Mouse (Mus musculus) embryonic fibroblast, embryonic 13.5 days (primary cell): ENCODE data around the gene Sypl. TPM values are rescaled to one million over a fixed set of nuclear protein-coding genes. Genes with fewer than 3 reads are reported as not detected.
"Not testable (repeated sequence)": the region's sequence is repeated elsewhere in the genome, so short reads cannot be mapped to it uniquely, and the experiment has no call there.

Source experiments
- H3K27ac ChIP-seq: 2 replicates; pipeline ENCODE4 v1.5.1; 2012; ENCODE audit warnings: low read length, control low read depth, inconsistent platforms; ENCODE audit not compliant: insufficient read depth
- H3K4me1 ChIP-seq: 2 replicates; pipeline ENCODE4 v1.6.1; 2011; ENCODE audit warnings: low read length; ENCODE audit not compliant: control insufficient read depth, insufficient read depth
- H3K4me3 ChIP-seq: 2 replicates; pipeline ENCODE4 v1.5.1; 2011; ENCODE audit warnings: mild to moderate bottlenecking, control low read depth, low read length; ENCODE audit not compliant: insufficient read depth
- CTCF ChIP-seq: IDR thresholded peaks from 2 replicates; pipeline ENCODE4 v1.5.1; 2011; ENCODE audit warnings: mild to moderate bottlenecking, control low read depth, low read length, moderate library complexity, borderline replicate concordance; ENCODE audit not compliant: insufficient read depth
- POLR2A ChIP-seq: IDR thresholded peaks from 2 replicates; pipeline ENCODE4 v1.6.1; 2011; ENCODE audit warnings: low read depth, mild to moderate bottlenecking, control low read depth, low read length, moderate library complexity
- polyA plus RNA-seq: library from polyadenylated mRNA; stranded (reverse); fragments of >200 nt; gene quantifications from 2 replicates; pipeline ENCODE4 v1.2.4, GENCODE M21; 2011; ENCODE audit warnings: low read depth; ENCODE audit not compliant: missing spikeins, insufficient read length

Sypl gene
- polyA plus RNA-seq, 1 experiment = 125 TPM

DNA sequence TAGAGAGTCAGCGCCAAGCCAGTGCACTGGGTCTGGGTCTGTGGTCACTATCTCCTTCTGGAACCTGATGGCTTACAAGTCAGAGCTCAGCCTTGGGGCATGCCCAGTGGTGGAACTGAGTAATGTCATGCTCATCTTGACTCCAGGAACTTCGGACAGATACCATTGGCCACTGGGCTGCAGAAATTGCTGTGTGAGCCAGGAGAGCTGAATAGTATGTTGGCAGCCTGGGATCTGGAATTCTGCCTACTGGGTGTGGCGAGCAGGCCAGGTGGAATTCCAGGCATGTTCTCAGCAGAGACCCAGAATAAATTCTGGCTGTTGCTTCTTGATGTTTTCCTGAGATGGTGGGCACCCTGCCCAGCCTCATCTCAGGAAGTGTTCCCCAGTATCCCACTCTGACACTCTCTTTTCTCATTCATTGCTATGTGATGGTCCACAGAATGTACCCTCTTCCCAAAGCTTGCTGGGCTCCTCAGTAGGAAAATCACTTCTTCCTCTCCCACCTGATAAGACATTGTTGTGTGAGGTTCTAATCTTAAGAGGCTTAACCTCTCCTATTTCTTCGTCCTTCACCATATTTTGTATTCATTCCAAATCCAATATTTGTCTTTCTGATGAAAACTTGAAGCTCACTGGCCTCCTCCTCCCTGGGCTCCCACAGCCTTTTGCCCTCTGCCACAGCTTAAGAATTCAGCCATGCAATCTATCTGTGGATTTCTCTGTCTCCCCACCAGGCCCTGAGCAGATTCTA is 41.6 kb downstream of the Sypl start:
- Histone ChIP-seq H3K27ac (no peak overlapping the region), H3K4me1 (no peaks in the 10 kb centered on the region), H3K4me3 (no peak overlapping the region)
- TF ChIP-seq CTCF (no peak), POLR2A (no peak)

DNA sequence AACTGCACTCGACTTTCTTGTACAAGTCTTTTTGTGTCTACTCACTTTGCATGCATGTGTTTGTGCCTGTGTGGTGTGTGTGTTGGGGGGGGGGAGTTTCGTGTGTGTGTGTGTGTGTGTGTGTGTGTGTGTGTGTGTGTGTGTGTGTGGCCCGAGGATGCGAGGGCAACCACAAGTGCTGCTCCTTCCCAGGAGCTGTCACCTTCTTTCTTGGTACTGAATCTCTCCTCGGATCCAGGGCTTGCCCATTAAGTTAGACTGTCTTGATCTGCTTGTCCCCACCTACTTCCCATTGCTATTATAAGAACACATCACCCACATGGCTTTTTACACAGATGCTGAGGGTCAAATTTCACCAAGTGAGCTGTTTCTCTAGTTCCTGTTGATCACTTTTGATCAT is 45.1 kb downstream of the Sypl start:
- Histone ChIP-seq H3K4me3 (no peak overlapping the region), H3K4me1 (no peaks in the 10 kb centered on the region), H3K27ac (no peak overlapping the region)
- no peak for TF ChIP-seq CTCF
- TF ChIP-seq POLR2A = no peak

DNA sequence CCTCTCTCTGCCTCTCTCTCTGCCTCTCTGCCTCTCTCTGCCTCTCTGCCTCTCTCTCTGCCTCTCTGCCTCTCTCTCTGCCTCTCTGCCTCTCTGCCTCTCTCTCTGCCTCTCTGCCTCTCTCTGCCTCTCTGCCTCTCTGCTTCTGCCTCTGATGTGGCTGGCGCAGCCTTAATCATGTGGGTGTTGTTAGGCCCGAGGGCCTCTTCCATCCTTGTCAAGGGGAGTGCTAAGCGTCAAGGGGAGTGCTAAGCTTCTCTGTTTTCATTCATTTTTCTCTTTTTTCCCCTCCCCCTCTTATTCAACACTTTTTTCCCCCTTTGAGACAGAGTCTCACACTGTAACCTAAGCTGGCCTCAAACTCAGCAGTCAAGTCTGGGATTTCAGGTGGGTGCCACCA is 46.1 kb downstream of the Sypl start:
- not testable (repeated sequence) for H3K4me1 ChIP-seq, H3K27ac ChIP-seq, H3K4me3 ChIP-seq

DNA sequence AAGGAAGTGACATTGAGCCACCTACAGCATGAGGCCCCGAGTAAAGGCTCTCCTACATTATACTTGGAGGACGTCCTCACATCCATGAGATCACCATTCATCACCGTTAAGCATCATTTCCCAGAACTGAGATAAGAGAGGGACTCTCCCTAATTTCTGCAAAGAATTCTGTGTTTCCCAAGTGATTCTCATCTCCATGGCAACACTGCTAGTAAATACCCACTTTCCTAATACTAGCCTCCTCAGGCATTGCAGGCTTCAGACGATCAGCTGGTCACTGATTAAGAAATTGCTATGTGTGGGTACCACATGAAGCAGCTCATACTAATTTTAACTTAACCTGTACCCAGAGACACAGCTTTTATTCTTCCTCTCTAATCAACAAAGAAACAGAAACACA is 46.7 kb downstream of the Sypl start:
- no peak overlapping the region for H3K27ac ChIP-seq
- no peak overlapping the region for H3K4me3 ChIP-seq
- TF ChIP-seq CTCF (no peak), POLR2A (no peak)
- H3K4me1 ChIP-seq = no peaks in the 10 kb centered on the region

DNA sequence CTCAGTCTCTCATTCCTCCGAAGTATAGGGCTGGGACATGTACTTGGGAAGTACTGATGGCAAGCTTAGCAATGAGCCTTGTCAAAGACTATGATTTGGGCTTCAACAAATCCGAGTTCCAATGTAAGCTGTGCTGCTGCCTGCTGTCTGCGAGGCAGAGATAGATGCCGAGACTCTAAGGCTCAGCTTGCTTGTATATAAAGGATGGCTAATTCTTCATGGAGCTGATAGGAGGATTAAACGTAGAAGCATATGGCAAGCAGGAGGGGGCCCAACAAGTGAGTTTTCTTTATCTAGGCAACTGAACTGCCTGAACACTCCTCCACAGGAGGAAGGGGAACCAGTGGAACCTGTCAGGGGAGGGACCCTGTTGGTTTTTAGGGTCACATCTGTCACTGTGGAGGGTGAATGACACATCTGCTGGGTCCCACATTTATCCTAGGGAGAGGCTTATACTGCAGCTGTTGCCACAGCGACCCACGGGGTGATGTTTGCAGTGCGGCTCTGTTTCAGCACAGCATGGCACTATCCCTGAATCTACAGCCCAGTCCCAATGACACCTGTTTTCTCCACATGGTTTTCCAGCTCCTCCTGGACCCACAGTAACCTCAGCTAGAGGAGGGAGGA is 49.8 kb downstream of the Sypl start:
- no peak overlapping the region for H3K27ac ChIP-seq
- no peak for TF ChIP-seq POLR2A
- no peak for TF ChIP-seq CTCF
- H3K4me3 ChIP-seq = no peak overlapping the region
- H3K4me1 ChIP-seq = no peaks in the 10 kb centered on the region

DNA sequence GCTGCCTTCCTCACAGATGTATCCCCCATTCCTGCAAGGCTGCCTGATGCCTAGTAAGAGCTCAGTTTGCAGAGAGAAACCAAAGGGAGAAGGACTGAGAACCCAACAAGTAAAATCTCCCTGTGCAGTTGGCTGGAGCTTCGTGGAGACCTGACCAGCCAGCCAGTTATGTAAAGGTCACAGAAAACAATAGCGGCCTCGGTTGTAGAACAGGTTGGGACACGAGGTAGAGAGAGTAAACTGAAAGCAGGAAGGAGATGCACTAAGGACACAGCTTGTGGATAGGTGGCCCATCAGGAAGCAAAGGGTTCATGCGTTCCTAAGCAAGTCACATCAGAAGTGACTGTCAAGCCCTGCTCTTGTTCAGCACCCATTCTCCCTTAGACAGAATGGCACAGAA is 52.2 kb downstream of the Sypl start:
- Histone ChIP-seq H3K4me3 (no peak overlapping the region), H3K27ac (no peak overlapping the region), H3K4me1 (no peaks in the 10 kb centered on the region)
- TF ChIP-seq POLR2A (no peak), CTCF (no peak)

DNA sequence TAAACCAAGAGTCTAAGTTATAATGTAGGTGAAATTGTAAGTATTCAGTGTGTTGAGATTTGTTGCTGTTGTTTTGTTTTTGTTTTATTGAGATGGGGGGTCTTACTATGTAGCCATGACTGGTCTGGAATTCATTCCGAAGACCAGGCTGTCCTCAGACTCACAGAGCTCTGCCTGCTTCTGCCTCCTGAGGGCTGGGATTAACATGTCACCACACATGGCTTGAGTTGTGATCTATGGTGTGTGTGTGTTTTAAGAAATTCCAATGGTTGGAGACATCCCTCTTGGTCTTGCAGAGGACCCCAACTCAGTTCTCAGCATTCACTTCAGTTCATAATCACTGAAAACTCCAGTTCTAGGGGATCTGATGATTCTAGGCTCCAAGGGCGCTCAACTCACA is 53.5 kb downstream of the Sypl start:
- Histone ChIP-seq H3K4me1 (no peaks in the 10 kb centered on the region), H3K4me3 (no peak overlapping the region), H3K27ac (no peak overlapping the region)
- TF ChIP-seq POLR2A = no peak
- no peak for TF ChIP-seq CTCF

DNA sequence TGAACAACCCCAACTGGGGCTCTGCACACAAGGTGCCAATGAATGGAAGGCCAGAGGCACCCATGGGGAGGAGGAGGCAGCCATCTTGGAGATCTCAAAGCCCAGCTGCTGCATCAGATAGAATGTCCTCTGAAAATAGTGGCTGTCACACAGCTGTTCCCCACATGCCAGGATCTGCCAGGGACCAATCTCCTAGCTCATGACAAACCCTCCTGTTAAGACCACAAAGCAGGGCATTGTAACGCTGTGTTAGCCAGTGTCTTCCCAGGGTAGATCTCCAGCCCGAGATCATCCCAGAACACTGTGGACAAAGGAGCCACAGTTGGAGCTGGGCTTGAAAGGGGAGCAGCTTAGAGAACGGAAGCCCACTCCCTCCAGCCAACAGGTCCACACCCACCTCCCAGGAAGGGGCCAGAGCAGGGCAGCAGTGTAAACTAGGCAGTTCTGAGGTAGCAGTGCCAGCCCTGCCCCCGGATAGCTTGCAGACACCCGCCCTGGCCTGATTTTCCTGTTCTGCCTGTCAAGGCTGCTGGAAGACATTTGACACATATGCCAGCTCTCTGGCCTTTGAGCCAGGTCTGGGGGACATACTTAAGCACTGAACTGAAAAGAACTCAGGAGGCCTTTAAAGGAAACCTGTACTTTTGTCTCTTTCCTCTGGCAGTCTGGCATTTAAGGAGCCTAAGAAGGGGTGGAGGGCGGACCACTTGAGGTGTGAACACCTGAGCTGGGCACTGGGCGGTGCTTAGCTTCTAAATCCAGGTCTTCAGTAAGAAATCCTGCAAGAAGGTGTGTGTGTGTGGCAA is 54.8 kb downstream of the Sypl start:
- Histone ChIP-seq H3K4me3 (no peak overlapping the region), H3K4me1 (no peaks in the 10 kb centered on the region), H3K27ac (no peak overlapping the region)
- TF ChIP-seq CTCF = no peak
- no peak for TF ChIP-seq POLR2A

DNA sequence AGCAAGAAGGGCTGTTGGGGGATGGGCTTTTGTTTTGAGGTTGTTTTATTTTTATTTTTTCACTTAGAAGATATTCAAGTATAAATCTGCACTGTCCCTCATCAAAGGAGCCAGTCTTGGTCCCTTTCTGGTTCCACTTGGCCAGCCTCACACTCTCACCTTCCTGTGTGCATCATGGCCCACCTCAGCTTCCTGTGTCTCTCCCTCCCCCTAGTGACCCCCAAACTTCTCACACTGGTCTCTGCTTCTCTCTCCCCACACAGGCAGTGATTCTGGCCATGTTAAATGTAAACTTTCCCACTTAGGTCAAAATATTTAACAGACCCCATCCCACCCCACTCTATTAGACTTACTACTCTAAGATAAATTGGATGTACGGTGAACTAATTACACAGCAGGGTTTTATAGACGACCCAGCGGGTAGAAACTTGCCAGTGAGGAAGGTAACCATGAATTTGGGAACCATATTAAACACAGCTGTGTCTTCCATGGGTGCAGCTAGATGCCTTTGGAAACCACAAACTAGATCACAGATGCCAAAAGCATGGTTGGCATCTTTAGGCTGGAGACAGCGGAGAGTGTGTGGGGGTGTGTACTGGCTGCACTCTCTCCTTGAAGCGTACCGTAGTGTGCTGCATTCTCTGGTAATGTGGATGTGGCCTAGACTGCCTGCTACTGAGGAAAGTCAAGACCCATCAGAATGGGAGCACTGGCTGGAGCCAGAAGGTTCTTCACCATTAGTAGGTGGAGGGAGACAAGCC is 55.7 kb downstream of the Sypl start:
- no peak for TF ChIP-seq CTCF
- TF ChIP-seq POLR2A = no peak
- no peak overlapping the region for H3K27ac ChIP-seq
- H3K4me3 ChIP-seq = no peak overlapping the region
- no peaks in the 10 kb centered on the region for H3K4me1 ChIP-seq
